Mouse (Mus musculus): Measurements from ENCODE around the gene Ndufs4.

Gene Ndufs4

DNA sequence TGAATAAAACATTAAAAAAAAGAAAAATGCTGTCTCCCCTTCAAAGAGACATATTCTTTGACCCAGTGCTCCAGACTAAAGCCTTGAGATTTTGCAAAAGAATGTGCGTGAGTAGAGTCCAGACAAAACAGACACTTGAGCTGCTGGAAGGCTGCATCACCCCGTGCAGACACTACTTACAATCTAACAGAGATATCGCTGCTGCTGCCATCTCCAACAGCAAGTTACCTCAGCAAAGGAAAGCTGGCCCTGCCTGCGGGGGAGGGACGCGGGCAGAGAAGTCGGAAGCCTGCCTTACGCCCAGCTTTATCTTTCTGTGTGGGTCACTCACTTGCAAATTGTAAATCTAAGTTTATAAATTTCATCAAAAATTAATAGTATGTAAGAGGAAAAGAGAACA lies 45.1 kb downstream of the Ndufs4 start:
- DNase-seq (ENCODE audit: low read depth, low spot score) = no peak

DNA sequence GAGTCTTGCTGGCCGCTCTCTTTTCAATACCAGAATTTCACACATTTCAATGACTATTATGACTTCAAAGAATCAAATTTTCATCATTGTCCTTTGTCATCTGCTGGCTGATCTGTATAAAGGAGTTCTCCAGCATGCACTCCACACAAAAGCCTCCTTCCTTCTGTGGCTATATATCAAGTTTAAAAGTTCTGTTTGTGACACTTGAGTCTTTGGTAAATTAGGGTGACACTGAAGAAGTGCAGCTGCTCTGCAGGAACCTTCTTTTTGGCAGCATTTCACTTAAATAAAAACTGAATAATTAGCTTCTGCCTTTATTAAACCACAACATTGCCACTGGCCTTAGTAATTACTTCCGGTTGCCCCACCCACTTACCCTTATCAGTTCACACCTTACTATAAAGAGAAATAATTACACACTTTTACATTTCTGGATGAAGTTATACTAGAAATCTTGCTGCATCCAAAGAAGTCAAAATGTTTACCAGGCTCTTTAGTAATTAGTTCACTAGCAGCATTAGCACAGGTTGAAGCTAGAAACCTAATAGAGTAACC lies 68.1 kb downstream of the Ndufs4 start:
- DNase-seq (ENCODE audit: low read depth, low spot score) = no peak

DNA sequence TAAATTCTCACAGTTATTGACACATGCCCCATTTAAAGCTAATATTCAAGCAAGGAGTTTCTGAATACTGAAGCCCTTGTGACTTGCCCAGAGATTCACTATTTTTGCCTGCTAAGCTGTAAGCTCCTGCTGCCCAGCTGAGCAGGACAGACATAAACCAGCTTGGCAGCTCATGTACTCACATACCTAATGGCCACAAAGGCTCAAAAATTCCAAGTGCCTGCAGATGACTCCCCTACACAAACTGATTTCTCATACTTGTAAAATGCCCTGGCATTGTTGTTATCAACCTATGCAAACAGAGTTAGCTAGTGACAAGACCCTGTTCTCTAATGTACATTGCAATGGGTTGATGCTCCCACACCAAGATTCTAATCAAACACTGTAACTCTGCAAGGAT lies 68.9 kb downstream of the Ndufs4 start:
- no peak for DNase-seq (ENCODE audit: low read depth, low spot score)

DNA sequence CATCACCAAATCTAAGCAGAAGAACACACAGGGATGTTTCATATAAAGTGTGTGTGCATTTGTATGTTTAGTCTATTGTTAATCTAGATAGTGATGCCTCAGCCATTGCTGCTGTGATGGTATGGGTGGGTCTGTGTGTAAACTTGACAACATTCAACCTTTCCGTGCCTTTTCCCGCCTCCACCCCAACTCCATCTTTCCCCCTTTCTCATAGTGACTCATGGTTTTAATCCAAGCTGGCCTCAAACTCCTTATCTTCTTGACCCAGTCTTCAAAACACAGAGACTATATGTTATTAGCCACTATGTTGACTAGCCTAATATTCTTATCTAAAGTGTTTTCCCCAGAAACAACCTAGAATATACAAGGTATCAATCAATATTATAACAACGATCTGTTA lies 72.7 kb downstream of the Ndufs4 start:
- DNase-seq (ENCODE audit: low read depth, low spot score) = no peak

DNA sequence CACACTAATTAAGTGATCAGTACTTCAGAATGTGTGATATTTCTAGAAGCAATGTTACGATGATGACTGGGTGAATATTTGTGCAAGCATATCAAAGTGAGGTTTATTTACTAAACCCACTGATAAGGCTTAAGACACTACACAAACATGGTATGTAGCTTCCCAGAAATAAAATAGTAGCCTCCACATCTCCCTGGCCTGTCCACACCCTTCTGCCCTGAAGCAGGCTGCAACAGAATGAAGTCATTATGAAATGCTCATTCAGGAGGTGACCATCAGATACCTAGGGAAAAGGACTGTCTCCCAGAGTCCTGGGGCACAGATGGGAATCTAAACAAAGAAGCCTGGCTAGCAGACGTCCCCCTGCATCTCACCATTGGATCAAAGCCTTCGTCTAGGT lies 73.1 kb downstream of the Ndufs4 start:
- no peak for DNase-seq (ENCODE audit: low read depth, low spot score)

DNA sequence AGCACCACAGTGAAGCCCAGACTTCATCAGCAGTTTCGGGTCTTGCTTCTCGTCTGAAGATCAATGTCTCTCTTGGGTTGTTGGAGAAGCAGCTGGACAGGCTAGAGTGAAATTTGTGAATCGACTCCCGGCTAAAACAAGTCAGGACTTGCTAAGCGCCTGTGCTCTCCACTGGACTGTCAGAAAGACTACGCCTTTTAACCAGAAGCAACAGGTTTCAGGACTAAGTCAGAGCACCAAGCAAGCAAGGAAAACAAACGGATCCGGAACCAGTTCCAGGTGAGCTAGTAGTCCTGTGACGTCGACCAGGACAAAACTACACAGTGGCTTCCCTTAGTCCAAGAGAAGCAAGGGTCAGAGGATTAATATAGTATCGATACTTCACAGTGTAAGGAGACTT lies 77.5 kb downstream of the Ndufs4 start:
- DNase-seq (ENCODE audit: low read depth, low spot score) = peak; percentile 60

DNA sequence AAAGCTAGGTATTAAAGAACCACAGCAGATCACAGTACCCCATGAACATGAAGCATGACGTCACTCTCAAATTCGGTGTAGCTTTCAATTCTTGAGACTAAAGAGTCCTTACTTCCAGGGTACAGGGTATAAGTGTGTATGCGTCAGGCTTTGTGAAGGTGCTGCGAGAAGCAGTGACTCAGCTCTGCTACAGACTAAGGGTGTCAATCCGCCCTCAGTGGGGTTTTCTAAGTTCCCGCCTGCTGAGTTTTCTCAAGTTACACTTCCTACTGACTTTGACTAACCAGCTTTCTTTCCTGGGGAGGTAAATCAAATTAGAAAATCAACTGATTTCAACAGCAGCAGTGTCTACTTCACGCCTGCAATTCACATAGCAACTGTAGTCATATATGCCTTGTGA lies 83.4 kb downstream of the Ndufs4 start:
- peak; percentile 35 for DNase-seq (ENCODE audit: low read depth, low spot score)

DNA sequence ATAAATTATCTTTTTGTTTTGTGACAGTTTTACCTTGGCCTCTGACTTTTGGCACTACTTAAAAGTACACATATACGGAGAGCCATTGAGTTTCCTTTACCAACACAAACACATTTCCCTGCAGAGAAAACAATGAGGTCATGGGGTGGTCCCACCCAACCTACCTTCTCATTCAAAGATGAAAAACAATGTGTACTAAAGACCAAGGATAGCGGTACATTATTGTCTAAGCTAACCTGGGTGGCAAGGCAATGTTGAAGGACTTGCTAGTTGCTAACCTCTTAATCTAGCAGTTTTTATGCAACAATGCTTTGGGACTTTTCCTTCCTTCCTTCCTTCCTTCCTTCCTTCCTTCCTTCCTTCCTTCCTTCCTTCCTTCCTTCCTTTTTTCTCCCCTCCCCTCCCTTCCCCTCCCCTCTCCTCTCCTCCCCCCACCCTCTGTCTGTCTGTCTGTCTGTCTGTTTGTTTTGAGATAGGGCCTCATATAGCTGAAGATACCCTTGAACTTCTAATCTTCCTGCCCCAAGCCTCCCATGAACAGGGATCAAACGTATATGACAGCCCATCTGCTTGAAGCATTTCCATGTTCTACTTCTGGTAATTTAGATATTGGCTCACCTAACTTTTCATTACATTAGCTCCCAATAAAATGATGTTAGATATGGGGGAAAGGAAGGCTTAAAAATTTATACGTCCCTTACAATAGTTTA lies 84.4 kb downstream of the Ndufs4 start:
- DNase-seq (ENCODE audit: low read depth, low spot score) = peak; percentile 54

DNA sequence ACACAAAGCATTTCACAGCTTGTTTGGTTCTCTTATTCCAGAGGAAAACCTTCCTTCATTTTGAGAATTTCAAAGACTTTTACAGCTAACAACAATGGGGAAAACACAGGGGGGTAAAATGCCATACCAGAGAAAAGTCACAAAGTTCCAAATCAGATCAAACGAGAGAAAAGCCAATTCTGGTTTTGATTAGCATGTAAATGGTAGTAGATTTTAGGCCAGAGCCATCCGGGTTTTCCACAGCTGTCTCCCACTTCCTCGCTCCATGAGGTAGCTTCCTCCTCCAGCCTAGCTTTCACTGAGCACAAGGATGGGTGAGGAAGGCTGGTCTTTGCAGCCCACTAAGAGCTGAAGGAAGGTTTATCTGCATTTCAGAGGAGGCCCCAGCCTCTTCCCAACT lies 90.3 kb downstream of the Ndufs4 start:
- DNase-seq (ENCODE audit: low read depth, low spot score) = peak; percentile 93

DNA sequence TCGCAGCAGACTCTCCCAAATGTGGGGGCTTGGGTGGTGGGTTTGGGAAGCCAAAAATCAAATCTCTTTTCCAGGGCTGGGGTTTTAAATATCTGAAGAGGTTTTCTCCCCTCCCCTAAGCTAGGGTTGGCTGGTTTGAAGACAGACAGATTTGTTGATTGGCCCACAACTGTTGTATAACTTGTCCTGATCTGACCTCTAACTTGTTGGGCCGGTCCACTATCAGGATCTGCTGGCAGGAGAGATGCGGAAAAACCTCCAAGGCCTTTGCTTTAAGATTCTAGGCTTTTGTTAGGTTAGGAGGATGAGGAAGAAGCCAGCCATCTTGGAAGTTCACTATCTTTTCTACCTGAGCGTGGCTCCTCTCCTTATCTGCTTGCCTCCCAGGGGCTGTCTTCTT lies 91.5 kb downstream of the Ndufs4 start:
- no peak for DNase-seq (ENCODE audit: low read depth, low spot score)

DNA sequence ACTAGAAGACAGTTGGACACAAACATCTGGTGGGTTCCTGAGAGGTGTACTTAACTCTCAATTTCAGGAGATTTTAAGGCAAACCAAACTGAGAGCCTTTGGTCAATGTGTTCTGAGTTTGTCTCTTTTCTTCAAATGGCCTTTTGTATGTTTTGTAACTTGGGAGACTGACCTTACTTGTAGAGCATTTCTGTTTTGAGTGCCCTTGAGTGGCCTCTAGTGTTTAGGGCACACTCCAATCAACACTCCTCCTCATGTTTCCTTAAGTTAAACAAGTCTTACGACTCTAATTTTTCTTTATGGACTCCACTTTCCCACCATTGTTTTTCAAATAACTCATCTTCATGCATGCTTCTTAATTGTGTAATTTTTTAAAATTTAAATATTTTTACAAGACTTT lies 98.6 kb downstream of the Ndufs4 start:
- DNase-seq (ENCODE audit: low read depth, low spot score) = no peak

DNA sequence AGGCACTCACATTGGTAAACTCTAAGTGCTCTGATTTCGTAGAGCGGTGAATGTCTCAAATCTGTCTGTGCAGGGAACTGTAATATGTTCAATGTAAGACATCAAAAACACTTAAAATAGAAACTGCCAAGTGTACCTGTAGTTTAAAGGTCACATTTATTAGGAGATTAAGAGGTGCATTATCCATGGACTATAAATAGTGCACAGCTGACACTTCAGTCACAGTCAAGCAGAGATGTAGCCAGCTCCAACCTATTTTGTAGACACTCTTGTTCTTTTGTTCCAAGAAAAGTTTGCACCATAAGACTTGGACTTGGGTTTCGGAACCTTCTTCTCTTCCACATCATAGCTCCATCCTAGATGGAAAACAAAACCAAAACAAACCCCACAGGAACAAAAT lies 99.5 kb downstream of the Ndufs4 start:
- no peak for DNase-seq (ENCODE audit: low read depth, low spot score)

DNA sequence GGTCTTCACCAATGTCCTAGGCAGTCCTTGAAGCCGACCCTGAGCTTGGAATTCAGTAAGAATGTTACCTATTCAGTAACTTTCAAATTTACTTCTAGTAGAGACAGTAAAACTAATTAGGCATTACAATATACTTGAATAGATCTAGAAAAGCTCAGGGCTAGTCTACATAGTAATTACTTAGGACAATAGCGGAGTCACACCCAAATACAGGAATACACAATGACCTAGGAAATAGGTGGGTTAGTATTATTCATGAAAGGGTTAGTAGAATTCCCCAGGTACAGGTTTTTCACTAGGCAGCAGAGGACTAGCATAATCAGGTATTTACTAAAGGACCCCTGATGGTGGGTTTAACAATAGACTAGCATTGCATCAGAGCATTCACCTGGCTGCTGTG lies 109.4 kb downstream of the Ndufs4 start:
- peak; percentile 96 for DNase-seq (ENCODE audit: low read depth, low spot score)

DNA sequence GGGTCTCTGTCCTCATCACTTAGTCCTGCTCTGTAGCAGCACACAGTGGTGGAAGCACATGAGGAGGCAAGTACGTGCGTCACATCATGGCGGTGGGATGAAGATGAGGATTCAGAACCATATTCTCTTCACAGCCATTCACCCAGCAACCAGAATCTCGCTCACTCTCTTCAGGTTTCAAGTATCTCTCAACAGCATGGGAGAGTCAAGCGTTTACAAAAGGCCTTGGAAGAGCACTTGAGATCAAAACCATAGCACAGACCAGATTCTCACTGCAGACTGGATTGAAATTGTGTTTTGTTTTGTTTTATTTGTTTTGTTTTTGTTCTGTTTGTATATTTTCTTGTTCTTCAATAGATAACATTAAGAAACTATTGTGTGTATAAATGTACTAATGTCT lies 110.8 kb downstream of the Ndufs4 start:
- DNase-seq (ENCODE audit: low read depth, low spot score) = no peak

DNA sequence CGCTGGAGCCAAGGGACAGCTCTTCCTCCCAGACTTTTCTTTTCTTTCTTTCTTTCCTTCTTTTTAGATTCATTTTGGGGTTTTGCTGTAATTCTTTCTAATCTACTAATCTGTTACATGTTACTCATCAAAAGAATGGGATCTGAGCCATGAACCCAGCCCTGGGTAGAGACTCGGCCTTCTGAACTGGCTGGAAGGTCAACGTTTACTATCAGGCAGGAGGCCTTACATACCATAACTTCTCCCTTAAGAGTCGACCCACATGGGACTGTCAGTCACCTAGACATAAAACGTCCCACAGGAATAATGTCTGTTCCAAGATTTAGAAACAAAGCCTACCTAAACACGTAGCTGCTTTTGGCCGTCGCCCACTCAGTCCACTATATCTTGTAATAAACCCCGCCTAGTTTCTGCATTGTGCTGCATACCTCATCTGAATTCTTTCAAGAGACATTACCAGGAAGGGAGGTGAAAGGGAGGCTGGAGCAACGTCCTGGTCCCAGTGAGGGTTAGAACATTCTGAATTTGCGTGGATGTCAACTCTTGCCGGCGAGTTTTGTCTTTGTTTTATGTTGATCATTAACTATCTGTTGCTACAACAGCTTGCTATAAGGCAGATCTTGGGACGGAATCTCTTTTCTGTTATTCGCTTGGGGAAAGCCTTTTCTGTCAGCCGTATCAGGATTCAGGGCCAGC lies 116.5 kb downstream of the Ndufs4 start:
- peak; percentile 54 for DNase-seq (ENCODE audit: low read depth, low spot score)

DNA sequence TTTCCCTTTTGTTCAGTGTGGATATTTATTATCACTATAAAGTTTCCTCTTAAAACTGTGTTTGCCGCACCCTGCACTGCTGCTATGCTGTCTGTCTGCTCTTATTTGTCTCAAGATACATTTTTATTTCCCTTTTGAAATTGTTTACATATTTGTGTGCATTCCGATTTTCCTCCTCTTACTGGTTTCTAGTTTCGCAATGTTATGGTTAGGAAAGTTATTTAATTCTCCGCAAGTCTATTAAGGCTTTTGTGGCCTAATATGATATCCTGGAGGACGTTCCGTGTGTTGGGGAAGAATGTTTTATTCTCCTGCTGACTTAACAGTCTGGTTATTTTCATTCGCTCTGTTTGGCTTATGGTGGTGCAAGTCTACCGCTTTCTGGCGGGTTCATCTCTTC lies 120.3 kb downstream of the Ndufs4 start:
- no peak for DNase-seq (ENCODE audit: low read depth, low spot score)

DNA sequence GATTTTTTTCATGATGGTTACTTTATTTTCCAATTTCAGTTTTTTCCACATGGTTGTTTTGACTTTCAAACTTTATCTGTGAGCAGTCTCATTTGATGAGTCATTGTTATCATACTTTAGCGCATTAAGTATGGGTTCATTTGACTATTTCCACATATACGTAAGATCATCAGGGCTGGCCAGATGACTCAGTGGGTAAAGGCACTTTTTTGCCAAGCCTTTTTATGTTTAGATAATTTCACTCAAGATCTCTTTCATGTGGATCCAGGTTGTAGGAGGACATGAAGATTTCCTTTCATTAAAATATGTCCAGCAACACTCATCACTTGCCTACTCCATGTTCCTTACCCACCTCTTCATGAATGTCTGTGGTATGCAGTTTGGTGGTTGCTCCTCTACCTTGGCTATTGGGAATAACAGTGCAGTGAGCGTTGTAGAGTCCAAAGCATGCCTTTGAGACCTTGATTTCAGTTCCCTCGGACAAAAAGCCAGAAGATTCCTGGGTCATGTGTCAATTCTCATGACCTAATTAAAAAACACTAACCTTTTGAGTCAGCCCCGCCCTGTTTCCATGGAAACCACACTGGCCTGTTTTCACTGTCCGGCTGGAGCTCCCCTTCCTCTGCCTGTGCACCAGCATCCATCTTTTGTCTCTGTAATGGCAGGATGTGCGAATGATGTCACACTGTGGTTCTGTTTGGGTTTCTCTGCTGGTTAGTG lies 127.4 kb downstream of the Ndufs4 start:
- DNase-seq (ENCODE audit: low read depth, low spot score) = peak; percentile 89

DNA sequence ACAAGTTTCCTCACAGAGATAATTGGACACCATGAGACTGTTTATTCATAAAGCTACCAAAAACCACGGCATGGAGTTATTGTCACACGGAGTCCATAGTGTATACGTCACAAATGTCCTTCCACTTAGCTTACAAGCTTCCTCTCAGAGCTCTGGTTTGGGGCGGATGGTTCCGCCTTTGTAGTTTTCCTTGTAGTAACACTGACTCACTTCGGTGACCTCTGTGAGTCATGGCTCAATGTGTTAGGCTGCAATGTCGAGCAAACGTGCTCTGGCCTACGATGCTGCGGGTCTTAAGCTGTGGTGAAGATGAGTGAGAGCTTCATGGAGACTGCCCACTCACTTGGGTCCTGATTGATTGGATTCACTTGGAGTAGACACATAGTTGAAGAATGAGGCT lies 133.4 kb downstream of the Ndufs4 start:
- peak; percentile 34 for DNase-seq (ENCODE audit: low read depth, low spot score)
